Mouse (Mus musculus) granulocyte monocyte progenitor cell, adult 5-6 weeks (primary cell): ENCODE data around the gene Prkcd. TPM values are rescaled to one million over a fixed set of nuclear protein-coding genes. Genes with fewer than 3 reads are reported as not detected.

ENCODE experiments used
- ATAC-seq: replicated peaks from 2 replicates; pipeline ENCODE4 v1.8.0; 2016; ENCODE audit warnings: mild to moderate bottlenecking, moderate TSS enrichment, inconsistent platforms; ENCODE audit not compliant: poor library complexity, severe bottlenecking
- total RNA-seq, 2 experiments: library from RNA; stranded (forward) in 1 of 2; stranded (reverse) in 1 of 2; fragments of 200-712, 200-1000 nt in 1 of 2; fragments of >200 nt in 1 of 2; fragmentation: Nextera tagmentation in 1 of 2; gene quantifications; 2 replicates each; pipeline ENCODE4 v1.2.3; 2014 to 2017

Gene Prkcd
- total RNA-seq, 2 experiments from 2014 or later, result 113 to 158 TPM

DNA sequence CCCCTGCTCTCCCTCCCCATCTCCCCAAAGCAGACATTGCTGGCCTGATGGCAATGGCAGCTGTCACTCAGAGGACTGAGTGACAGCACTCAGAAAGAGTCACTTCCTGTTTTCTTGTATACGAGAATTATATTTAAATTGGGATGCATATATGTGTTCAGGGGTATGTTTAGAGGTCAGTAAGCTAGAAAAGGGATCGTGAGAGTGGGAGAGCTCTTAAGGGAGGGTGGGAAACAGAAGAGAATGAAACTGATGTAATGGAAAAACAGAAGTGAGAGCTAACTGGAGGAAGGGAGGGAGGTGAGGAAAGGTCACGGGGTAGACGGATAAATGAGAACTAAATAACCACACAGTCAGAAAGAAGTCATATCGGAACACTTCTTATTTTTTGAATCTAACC lies 46.8 kb downstream of the Prkcd start:
- peak; percentile 81 for ATAC-seq

DNA sequence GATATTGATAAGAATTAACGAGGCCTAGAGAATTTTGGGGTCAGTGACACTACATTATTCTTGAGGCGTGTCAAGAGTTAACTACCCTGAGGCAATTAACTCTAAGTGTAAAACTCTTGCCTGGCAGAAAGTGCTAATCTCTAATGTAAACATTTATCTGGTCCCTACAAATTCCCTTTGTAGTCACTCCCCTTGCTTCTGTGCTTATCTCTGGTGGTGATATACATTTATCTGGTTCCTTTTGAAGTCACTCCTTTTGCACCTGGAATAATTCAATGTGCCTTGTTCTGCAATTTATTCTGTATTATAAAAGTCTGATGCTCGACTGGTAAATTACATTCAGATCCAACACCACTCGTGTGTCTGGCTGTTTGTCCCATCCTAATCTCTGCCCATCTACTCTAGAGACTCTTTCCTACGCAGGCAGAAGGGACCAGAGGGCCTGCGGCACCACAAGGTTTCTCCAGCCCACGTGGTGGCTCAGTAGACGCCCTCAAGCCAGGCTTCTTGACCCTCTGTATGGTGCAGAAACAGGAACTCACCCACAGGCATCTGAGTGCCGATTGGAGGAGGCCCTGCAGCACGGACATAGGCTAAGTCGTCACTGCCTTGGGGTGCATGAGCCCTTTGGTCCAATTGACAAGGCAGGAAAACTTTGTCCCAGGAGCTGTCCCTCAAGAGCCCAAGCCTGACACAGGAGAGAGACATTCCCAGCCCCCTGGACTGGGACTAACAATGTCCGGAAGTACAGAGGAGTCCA lies 48.5 kb downstream of the Prkcd start:
- ATAC-seq, result peak; percentile 82

GRCm38 (mm10) chr14:30576260-30576659 lies 49.8 kb downstream of the Prkcd start:
- no peak for ATAC-seq

DNA sequence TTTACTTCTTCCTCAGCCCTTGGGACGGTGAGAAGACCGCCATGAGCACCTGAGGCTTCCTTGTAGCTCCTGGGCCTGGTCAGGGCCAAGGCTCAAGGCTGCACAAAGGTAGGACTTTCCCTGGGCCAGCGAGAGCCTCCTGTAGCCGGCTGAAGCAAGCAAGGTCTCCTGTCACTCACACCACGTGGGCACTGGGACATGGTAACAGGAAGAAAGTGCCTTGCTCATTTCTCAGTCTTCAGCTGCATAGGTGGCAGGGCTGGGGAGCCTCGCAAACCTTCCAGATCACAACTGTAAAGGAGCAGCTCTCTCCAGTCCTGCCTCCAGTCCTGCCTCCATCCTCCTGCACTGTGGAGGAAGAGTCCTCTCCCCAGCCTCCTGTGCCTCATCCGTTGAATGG lies 50.2 kb downstream of the Prkcd start:
- ATAC-seq, result no peak

DNA sequence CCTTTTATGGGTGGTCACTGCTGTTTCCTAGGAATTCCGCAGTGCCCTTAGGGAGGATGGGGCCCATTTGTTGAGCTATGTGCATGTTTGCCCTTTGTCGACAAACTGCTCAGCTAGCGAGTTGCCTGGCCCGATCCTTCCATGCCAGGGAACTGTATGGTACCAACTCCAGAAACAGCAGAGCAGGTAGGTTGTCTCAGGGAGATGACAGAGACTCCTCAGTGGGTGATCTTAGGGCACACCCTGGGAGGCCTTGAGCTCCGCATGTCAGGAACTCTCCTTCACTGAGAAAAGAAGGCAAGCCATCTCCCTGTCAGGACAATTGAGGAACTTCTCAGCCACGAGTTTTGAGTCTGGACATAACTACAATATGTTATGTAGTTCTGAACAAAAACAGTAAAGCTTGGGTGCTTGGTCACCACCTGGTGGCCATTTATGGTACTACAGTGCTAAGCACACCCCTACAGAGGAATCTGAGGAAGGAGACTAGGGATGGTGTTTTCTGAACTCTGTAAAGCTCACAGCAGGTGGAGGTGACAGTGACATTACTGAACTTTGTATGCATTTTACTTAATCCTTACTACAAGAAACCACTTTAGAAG lies 51.9 kb downstream of the Prkcd start:
- peak; percentile 57 for ATAC-seq

DNA sequence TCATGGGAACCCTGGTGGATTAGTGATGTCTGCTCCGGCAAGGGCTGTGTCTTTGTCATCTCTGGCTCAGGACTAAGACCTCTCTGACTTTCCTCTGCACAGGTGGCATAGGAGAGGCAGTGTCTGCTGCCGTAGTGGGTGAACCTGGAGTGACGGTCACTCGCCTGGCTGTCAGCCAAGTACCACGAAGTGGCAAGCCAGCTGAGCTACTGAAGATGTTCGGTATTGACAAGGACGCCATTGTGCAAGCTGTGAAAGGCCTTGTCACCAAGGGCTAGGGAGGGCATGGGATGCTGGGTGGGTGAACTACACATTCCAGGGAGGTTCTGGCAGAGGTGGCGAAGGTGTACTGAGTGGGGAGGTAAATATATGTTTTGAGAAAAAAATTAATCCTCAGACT lies 52.8 kb downstream of the Prkcd start:
- no peak for ATAC-seq

DNA sequence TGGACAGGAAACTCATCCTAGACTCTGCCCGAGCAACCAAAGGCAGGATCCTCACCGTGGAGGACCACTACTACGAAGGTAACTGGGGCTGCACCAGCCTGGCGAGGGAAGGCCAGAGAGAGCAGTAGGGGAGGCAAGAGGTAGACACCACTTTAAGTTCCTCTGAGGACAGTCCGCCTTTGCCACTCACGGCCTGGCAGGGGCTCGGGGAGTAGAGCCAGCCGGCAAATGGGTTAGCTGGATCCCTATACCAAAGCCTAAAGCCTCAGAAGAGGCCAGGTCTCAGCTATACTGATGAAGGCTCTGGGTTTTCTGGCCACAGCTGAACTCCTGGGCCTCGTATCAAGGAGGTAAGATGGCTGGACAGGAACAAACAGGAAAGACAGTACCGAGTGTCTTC lies 53.8 kb downstream of the Prkcd start:
- ATAC-seq, result no peak

- ATAC-seq, result no peak
Observed at GRCm38 (mm10) chr14:30570303-30570702, 55.7 kb downstream of the Prkcd start.

GRCm38 (mm10) chr14:30568016-30568415 lies 58.0 kb downstream of the Prkcd start:
- ATAC-seq, result no peak

- no peak for ATAC-seq
Observed at GRCm38 (mm10) chr14:30566317-30566716, 59.7 kb downstream of the Prkcd start.

- peak; percentile 64 for ATAC-seq
Observed at GRCm38 (mm10) chr14:30564451-30564850, 61.6 kb downstream of the Prkcd start.

DNA sequence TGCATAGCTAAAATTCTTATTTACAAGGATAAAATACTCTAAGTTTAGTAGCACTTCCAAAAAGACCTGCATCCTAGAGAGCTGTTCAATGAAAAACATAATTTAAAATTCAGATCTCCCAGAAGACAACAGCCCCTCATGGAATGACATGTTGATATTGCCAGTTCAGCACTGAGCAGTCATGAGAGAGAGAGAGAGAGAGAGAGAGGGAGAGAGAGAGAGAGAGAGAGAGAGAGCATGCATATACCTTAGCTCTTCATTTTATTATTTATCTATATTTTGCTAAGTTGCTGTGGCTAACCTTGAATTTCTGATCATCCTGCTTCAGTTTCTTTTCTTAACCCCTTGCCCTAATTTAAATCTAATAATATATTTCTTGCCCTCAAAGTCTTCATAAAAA lies 63.7 kb downstream of the Prkcd start:
- ATAC-seq, result no peak

- ATAC-seq, result no peak
Observed at GRCm38 (mm10) chr14:30561470-30562187, 64.4 kb downstream of the Prkcd start.

DNA sequence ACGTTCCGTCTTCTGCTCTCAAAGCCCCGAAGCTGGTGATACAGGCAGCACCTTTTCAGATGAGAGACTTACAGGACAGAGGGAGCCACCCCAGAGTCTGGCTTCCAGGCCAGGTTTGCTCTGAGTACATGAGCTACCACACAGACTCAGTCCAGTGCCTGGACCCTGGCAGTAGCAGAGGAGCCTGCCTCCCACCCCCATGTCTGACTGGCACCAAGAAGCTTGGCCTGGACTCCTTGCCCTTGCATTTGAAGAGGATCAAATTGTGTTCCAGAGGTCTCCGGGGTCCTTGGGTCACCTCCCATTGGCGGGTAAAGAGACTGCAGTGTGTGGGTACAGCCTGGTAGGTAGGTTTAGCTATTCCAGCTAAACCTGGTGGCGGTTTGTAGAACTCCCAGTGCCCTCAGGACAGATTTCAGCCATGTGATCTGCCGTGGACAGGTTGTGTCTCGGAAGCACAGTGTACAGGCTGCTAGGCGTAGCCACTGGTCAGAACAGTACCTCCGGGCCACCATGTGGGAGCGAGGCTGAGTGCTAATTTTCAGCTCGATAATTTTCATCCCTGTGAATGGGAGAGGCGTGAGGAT lies 65.1 kb downstream of the Prkcd start:
- ATAC-seq, result no peak

- no peak for ATAC-seq
Observed at GRCm38 (mm10) chr14:30559321-30559850, 66.6 kb downstream of the Prkcd start.

GRCm38 (mm10) chr14:30557730-30558129 lies 68.3 kb downstream of the Prkcd start:
- no peak for ATAC-seq

DNA sequence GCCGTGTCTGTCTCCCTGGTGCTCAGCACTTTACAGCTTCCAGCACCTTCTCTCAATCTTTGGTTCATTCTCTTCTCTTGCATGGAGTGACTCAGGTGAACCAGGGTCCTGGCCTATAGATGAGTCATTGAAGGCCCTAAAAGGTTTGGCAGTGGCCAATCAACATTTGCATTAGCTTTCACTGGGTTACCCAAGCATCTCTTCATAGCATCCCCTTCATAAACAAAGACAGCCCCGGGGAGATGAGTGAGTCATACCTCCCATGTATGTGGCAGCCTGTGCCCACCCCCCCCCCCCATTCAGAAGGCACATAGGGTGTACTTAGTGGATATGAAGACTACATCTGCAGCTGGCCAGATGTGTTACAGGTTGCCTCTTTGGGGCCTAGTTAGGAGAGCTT lies 69.4 kb downstream of the Prkcd start:
- ATAC-seq, result no peak

- ATAC-seq, result peak; percentile 61
Observed at GRCm38 (mm10) chr14:30553185-30553584, 72.8 kb downstream of the Prkcd start.

DNA sequence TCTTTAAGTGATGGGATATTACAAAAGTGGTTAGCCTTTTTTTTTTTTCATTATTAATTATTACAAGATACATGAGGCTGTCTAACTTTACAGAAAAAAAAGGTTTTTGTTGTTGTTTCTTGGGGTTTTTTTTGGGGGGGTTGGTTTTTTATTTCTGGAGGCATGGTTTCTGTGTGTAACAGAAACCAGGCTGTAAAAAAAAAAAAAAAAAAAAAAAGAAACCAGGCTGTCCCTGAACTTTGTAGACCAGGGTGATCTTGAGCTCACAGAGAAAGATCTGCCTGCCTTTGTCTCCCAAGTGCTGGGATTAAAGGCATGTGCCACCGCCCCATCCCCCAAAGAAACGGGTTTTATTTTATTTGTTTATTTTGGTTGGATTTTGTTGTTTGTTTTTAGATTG lies 74.0 kb downstream of the Prkcd start:
- ATAC-seq, result no peak

- no peak for ATAC-seq
Observed at GRCm38 (mm10) chr14:30551509-30551908, 74.5 kb downstream of the Prkcd start.
